Mouse (Mus musculus) thymus, postnatal 36 days (tissue): ENCODE results near the gene Gpat3.

Experiments
- DNase-seq, 2 experiments: peaks; one replicate each; pipeline ENCODE4 v3.0.0; 2022; ENCODE audit warnings: mixed read lengths in 2 of 2

Gpat3 gene

GRCm38 (mm10) chr5:100845485-100845847 is at the start of gene Gpat3:
Gpat3 (plus strand) TSS chr5:100845713.
- DNase-seq: peak; percentile 11 to 14

DNA sequence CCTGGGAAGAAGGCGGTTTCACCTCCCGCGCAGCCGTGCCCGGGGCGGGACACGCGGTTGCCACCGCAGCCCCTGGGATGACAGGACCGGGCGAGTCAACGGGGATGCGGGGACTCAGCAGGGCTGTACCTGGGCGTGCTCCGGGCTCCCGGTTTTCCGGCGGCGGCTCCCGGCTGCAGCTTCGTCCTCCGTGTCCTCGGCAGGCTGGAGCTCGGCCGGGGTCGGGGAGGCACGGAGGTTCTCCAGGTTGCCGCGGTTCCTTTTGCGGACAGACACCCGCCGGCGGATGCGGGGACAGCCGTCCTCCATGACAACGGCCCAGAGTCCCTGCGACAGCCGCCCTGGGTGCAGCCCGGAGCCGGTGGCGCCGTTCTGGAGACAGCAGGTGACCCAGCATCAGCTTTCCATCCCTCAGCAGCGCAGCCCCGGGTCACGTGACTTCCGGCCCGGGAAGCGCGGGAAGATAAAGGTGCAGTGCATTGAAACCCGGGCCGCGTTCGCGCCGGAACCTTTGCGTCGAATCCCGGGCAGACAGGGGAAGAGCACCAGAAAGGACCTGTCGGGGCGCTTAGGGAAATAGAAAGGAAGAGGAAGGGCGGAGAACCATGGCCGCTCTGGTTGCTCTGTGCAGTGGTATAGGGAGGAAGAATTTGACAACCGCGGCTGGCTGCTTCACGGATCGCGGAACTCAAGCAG is 47.2 kb upstream of the Gpat3 start, which contains the start of the genes Helq and Mrps18c:
TSS of gene Helq (minus strand) at position 434 of the 696 bp plus-strand sequence.
TSS of gene Mrps18c (plus strand) at position 463 of the 696 bp plus-strand sequence.
- peak; percentile 89 to 92 for DNase-seq

- no peak for DNase-seq
Observed at GRCm38 (mm10) chr5:100818341-100818740, 27.2 kb upstream of the Gpat3 start.

- DNase-seq: no peak
Observed at GRCm38 (mm10) chr5:100819568-100820480, 25.7 kb upstream of the Gpat3 start.

- peak; percentile 92 for DNase-seq
Observed at GRCm38 (mm10) chr5:100820483-100821184, 24.9 kb upstream of the Gpat3 start, which contains the start of gene Abraxas1. Abraxas1 (minus strand) TSS chr5:100820965.

DNA sequence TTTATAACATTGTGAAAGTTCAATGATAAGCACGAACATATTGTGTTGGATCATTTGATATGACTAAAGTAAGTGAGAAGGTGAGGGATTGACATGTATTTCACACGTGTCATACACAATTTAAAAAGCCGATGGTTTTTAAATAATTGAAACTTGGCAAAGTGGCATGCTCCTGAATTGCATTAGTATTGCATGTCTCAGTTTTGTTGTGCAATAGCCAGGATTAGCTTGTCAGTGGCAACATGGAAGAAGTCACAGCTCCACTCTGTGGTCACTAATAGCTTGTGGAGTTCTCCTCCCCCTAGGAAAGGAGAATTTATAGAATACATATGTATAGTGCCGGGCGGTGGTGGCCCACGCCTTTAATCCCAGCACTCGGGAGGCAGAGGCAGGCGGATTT is 24.1 kb upstream of the Gpat3 start:
- DNase-seq: no peak

GRCm38 (mm10) chr5:100822826-100823225 is 22.7 kb upstream of the Gpat3 start:
- DNase-seq: peak; percentile 17 to 57

GRCm38 (mm10) chr5:100825975-100826374 is 19.5 kb upstream of the Gpat3 start:
- peak in 1 of 2 experiments; percentile 20 for DNase-seq

DNA sequence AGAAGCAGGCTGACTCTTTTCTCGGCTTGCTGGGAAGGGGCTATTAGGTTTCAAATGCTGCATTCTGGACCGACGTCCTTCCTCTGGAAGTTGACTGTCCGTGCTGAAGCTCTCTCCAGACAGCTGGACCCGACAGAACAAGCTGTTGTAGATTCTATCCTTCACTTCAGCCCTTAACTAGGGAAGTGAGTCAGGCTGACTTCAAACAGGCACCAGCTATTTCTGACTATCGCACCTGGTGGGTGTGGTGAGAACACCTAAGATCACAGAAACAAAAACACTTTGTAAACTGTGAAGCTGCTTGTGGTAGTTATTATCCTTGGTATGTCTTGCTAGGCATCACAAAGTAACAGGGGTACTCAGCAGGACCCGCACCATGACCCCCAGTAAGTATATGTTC is 19.0 kb upstream of the Gpat3 start:
- DNase-seq: no peak

DNA sequence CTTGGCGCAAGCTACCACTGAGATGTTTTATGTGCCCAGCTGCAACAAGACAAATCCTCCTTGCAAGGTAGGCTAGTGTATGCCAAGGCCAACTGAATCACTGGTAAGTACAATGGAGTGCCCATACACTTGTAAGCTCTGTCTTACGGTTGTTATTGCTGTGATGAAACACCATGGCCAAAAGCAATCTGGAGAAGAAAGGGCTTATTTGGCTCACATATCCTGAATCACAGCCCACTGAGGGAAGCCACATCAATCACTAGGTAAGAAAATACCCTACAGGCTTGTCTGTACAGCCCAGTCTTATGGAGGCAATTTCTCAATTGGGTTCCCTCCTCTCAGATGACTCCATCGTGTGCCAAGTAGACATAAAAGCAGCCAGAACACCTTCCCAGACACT is 16.8 kb upstream of the Gpat3 start:
- no peak for DNase-seq

DNA sequence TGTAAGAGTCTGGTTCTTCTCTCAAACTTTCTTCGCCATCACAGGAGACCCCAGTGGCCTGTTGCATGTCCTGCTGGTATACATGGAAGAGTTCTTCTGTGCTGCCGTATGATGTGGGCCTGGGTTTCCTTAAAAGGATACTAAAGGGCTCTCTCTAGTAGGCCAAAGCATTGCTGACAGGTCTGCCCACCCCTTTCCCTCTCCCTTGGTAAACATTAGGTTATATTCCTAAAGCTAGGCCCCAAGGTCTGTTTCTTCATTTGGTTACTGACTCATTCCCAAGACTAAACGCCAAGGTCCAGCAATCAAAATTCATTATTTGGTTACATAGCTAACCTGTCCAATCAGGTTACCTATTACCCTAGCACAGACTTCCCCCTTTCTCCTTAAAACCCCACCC is 12.8 kb upstream of the Gpat3 start:
- DNase-seq: no peak

DNA sequence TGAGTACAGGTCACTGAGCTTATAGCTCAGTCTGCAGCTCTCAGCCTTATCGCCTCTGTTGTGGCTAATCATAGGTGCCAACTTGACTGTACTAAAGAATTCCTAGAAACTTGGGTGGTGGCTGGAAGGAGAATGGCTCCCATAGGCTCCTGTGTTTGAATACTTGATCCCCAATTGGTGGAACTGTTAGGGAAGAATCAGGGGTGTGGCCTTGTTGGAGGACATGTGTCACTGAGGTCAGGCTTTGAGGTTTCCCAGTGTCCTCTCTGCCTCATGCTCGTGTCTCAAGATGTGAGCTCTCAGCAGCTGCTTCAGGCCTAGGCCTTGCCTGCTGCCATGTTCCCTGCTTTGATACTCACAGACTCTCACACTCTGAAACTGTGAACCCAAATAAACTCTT is 11.7 kb upstream of the Gpat3 start:
- DNase-seq: no peak

DNA sequence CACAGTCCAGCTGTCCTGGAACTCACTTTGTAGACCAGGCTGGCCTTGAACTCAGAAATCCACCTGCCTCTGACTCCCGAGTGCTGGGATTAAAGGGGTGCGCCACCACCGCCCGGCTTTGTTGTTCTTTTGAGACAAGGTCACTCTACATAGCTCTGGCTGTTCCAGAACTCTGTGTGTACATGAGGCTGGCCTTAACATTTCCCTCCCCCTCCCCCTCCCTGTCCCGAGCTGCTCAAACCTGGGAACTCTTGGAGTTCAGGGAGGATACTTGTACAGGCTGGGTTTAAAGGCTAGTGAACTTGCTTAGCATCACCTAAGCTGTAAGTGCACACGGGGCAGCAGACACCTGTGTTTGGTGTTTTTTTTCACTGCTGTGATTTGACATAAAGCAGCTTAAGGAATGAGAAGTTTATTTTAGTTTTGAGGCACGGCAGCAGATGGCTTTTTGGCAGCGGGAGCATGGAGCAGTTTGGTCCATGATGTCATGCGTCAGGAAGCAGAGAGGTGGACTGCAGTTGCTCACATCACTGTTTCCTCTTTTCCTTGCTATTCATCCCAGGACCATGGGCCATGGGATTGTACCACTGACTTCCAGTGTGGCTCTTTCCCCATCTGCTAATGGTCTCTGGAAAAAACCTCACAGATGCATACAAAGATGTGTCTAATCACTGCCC is 9.5 kb upstream of the Gpat3 start:
- DNase-seq: no peak

GRCm38 (mm10) chr5:100837907-100838306 is 7.6 kb upstream of the Gpat3 start:
- no peak for DNase-seq

GRCm38 (mm10) chr5:100844485-100844884 is 1.0 kb upstream of the Gpat3 start:
- no peak for DNase-seq

DNA sequence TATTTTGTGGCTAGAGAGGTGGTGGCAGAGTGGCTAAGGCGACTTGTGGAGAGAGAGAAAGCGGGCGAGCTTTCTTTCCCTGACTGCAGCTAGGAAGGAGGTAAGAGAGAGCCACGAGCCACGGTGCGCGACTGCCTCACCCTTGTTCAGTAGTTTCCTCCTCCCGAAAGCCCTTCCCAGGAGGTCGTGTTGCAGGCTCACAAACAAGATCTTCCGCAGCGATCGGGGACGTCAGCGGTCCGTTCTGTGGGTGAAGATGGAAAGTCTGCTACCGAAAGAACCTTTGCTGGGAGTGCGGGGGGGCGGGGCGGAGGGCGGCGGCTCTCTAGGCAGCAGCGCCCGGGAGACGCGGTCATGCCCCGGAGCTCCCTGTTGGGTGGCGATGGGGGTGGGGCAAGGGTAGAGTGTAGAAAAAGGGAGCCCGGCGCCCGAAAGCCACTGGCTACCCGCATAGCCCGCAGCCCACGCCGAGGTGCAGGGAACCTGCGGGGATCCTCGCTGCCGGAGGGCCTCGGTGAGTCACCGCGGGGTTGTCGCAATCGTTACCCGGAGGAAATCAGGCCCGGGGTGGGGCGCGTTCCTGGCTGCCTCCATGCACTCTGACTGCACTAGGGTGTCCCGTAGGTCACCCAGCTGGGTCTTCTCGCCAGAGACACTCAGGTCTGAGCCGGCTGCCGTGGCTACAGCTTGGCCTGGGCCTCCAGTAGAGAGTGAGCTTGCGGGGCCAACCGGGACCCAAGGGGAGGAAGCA is 510 bp downstream of the Gpat3 start:
- peak; percentile 52 to 62 for DNase-seq

DNA sequence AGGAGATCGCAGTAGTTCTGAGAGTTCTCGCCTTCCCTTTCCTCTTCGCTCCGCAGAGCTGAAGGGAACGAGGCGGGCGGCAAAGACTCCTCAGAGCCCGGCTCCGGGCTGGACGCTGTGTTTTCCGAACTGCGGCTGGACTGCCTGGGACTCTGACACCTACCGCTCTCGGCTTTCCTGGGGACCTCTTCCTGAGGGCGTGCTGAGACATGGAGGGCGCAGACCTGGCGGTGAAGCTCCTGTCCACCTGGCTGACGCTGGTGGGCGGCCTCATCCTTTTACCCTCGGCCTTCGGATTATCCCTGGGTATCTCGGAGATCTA is 1.0 kb downstream of the Gpat3 start:
- no peak for DNase-seq

DNA sequence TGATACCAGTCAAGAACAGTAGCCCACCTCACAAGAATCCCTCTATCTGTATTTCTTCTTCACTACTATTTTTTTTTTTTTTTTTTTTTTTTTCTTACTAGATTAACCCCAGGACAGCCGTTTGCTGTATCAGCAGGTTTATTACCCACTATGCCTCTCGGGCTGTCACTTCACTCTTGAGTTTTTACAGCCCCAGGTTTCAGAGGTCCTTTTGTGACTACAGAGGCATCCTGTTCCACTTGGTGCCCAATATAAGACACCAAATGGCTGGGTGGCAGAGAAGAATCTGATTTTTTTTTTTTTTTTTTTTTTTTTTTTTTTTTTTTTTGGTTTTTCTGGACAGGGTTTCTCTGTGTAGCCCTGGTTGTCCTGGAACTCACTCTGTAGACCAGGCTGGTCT is 1.6 kb downstream of the Gpat3 start:
- DNase-seq: no peak

DNA sequence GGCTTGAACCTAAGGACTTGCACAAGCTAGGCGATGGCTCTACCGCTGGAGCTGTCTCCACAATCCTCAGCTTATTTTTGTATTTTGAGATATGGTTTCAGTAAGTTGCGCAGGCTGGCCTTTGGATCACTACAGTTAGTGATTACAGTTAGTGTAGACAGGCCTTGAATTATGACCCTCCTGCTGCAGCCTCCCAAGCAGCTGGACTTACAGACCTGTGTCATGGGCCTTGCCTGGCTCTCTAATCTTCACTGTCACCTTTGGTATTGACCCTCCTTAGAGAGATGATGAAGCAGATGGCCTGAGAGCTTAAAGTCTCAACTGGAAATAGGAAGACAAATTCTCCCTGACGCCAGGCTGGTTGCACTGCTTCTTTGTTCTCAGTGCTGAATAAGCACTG is 8.4 kb downstream of the Gpat3 start:
- DNase-seq: no peak

DNA sequence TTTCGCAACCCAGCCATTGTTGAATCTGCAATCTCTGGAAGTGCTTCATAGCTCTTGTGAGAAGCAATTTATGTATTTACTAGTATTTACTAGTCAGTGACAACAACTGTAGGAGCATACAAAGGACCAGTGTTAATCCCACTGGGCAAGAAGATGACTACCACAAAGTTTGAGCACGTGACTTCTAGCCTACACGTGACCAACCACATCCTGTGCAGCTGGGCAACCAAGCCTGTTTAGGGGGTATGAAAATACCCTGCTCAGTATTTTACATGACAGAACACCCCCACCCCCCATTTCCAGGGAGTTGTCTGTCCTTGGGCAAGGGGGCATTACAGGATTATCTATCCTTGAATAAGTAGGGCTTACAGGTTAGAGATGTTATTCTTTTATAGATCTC is 11.0 kb downstream of the Gpat3 start:
- DNase-seq: peak; percentile 40 to 54

- no peak for DNase-seq
Observed at GRCm38 (mm10) chr5:100860417-100861053, 15.0 kb downstream of the Gpat3 start.

- no peak for DNase-seq
Observed at GRCm38 (mm10) chr5:100861140-100861539, 15.6 kb downstream of the Gpat3 start.
